Mouse (Mus musculus) right cerebral cortex, adult 18-20 months (tissue): ENCODE data around the gene Nmur1.

Experiments
- DNase-seq: peaks from one replicate; pipeline ENCODE4 v3.0.0; 2022; ENCODE audit warnings: mixed read lengths

Gene Nmur1

GRCm38 (mm10) chr1:86440171-86440886, 14.3 kb upstream of the Nmur1 start:
- peak; percentile 94 for DNase-seq

GRCm38 (mm10) chr1:86439487-86440170, 13.6 kb upstream of the Nmur1 start:
- no peak for DNase-seq

- no peak for DNase-seq
Measured at GRCm38 (mm10) chr1:86438501-86438900, 12.5 kb upstream of the Nmur1 start.

GRCm38 (mm10) chr1:86438014-86438319, 11.9 kb upstream of the Nmur1 start:
- no peak for DNase-seq

GRCm38 (mm10) chr1:86437219-86438013, 11.4 kb upstream of the Nmur1 start:
- DNase-seq = no peak

GRCm38 (mm10) chr1:86435302-86435821, 9.3 kb upstream of the Nmur1 start:
- DNase-seq = peak; percentile 80

- peak; percentile 99 for DNase-seq
Measured at GRCm38 (mm10) chr1:86434439-86435201, 8.6 kb upstream of the Nmur1 start.

- peak; percentile 73 for DNase-seq
Measured at GRCm38 (mm10) chr1:86434001-86434400, 8.0 kb upstream of the Nmur1 start.

- no peak for DNase-seq
Measured at GRCm38 (mm10) chr1:86433359-86433758, 7.3 kb upstream of the Nmur1 start.

- DNase-seq = no peak
Measured at GRCm38 (mm10) chr1:86432778-86433177, 6.8 kb upstream of the Nmur1 start.

- peak; percentile 77 for DNase-seq
Measured at GRCm38 (mm10) chr1:86430056-86430455, 4.0 kb upstream of the Nmur1 start.

GRCm38 (mm10) chr1:86424835-86425547, 1.0 kb downstream of the Nmur1 start:
- DNase-seq = no peak

- DNase-seq = no peak
Measured at GRCm38 (mm10) chr1:86424336-86424735, 1.7 kb downstream of the Nmur1 start.

- DNase-seq = no peak
Measured at GRCm38 (mm10) chr1:86423879-86424278, 2.1 kb downstream of the Nmur1 start.

- DNase-seq = no peak
Measured at GRCm38 (mm10) chr1:86421007-86421406, 5.0 kb downstream of the Nmur1 start.

GRCm38 (mm10) chr1:86416321-86416720, 9.7 kb downstream of the Nmur1 start:
- no peak for DNase-seq

GRCm38 (mm10) chr1:86415612-86416184, 10.3 kb downstream of the Nmur1 start:
- DNase-seq = no peak

GRCm38 (mm10) chr1:86415144-86415543, 10.9 kb downstream of the Nmur1 start:
- no peak for DNase-seq

GRCm38 (mm10) chr1:86414715-86415114, 11.3 kb downstream of the Nmur1 start:
- DNase-seq = no peak

GRCm38 (mm10) chr1:86409476-86409875, 16.6 kb downstream of the Nmur1 start:
- no peak for DNase-seq

- DNase-seq = no peak
Measured at GRCm38 (mm10) chr1:86408515-86408914, 17.5 kb downstream of the Nmur1 start.

GRCm38 (mm10) chr1:86406914-86407313, 19.1 kb downstream of the Nmur1 start:
- no peak for DNase-seq
